ENCODE assay signal across 26 mouse cellular contexts in the genomic region with DNA sequence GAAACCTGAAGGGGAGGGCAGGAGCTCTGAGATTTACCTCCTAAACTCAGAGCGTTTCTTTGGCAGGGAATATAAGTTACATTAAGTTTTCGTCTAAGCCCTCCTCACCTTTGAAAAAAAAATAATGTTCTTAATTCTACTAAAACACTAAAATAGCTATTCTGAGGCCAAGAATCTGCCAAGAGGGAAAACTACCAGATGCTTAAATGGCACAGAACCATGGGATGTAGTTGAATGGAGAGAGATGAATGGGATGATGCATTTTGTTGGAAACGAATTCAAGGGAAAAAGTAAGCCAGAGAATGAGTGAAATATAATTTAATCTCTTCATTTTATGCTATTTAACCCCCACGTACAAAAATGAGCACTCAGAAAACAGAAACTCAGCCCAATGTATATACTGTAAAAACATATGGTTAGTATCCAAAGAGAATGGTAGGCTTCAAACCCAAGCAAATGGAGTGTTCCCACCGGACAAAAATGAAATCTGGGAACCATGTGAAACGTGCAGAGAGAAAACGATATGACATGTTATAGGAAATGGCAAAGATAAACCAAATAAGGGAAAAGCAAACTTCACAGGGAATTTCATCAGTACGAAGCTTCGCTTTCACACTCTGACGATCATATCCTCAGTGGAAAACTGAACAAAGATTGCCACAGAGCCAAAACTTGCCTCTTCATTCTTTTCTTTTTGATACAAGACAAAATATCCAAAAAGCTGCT.
DNase-seq lines count a peak whose midpoint lies in the region; ATAC-seq and TF ChIP-seq lines count a peak whose summit lies in the region.
"Had no signal": no experiment of that assay in that cellular context is flagged by ENCODE, and none has a peak within 500 bp of the region (broad histone marks: within the 10 kb centered on the region; RNA-seq: fewer than 3 reads in every experiment).

No protein-coding gene starts in this region.

- no peaks in the 10 kb centered on the region for H3K27me3 ChIP-seq in embryonic facial prominence, embryonic 14.5 days (replicated peaks; ENCODE audit: control insufficient read depth, insufficient read depth, low read length)
- H3K27me3 ChIP-seq in embryonic facial prominence, embryonic 10.5 days (replicated peaks; ENCODE audit: low read depth, poor library complexity, severe bottlenecking): no peaks in the 10 kb centered on the region
- no peaks in the 10 kb centered on the region for H3K27me3 ChIP-seq in kidney, embryonic 14.5 days (ENCODE audit: control insufficient read depth, insufficient read depth, low read length)
- no peaks in the 10 kb centered on the region for H3K27me3 ChIP-seq in lung, embryonic 14.5 days (ENCODE audit: insufficient read depth, low read length)
- no peaks in the 10 kb centered on the region for H3K27me3 ChIP-seq in intestine, embryonic 16.5 days (replicated peaks; ENCODE audit: control insufficient read depth, insufficient read depth, low read length)
- no peaks in the 10 kb centered on the region for H3K27me3 ChIP-seq in neural tube, embryonic 15.5 days (replicated peaks)
- H3K27me3 ChIP-seq: CH12.LX; embryonic facial prominence, embryonic 12.5 days; heart, embryonic 15.5 days; hindbrain, embryonic 12.5 days; liver, embryonic 15.5 days had no signal

- H3K4me3 ChIP-seq in embryonic facial prominence, embryonic 14.5 days (ENCODE audit: low read depth, low read length): no peak overlapping the region
- H3K4me3 ChIP-seq in embryonic facial prominence, embryonic 10.5 days: no peak overlapping the region
- no peak overlapping the region for H3K4me3 ChIP-seq in kidney, embryonic 14.5 days (ENCODE audit: low read length)
- H3K4me3 ChIP-seq in lung, embryonic 14.5 days (ENCODE audit: low read depth, low read length): no peak overlapping the region
- no peak overlapping the region for H3K4me3 ChIP-seq in intestine, embryonic 16.5 days (ENCODE audit: low read length)
- no peak overlapping the region for H3K4me3 ChIP-seq in neural tube, embryonic 15.5 days (replicated peaks)
- H3K4me3 ChIP-seq: embryonic facial prominence, embryonic 12.5 days; forebrain, embryonic 10.5 days; heart, embryonic 15.5 days; hindbrain, embryonic 12.5 days; liver, embryonic 15.5 days; midbrain, embryonic 10.5 days had no signal

- H3K9ac ChIP-seq in embryonic facial prominence, embryonic 14.5 days (ENCODE audit: low read depth, low read length): no peak overlapping the region
- H3K9ac ChIP-seq in kidney, embryonic 14.5 days (ENCODE audit: low read depth, low read length): no peak overlapping the region
- H3K9ac ChIP-seq in lung, embryonic 14.5 days: no peak overlapping the region
- no peak overlapping the region for H3K9ac ChIP-seq in intestine, embryonic 16.5 days (ENCODE audit: low read depth, low read length)
- H3K9ac ChIP-seq in neural tube, embryonic 15.5 days (replicated peaks): no peak overlapping the region
- H3K9ac ChIP-seq: embryonic facial prominence, embryonic 12.5 days; heart, embryonic 15.5 days; hindbrain, embryonic 12.5 days; liver, embryonic 15.5 days had no signal

- no peak for TF ChIP-seq CTCF in lung, embryonic 14.5 days (IDR thresholded peaks at IDR 0.05; ENCODE audit: low read depth)

- peak; percentile 79 for DNase-seq in embryonic facial prominence, embryonic 14.5 days (ENCODE audit: low spot score)
- DNase-seq in embryonic facial prominence, embryonic 10.5 days (ENCODE audit: low spot score): no peak
- DNase-seq in kidney, postnatal 25 days: no peak
- peak; percentile 71 for DNase-seq in lung, embryonic 14.5 days
- no peak for DNase-seq in lung, postnatal 10 days
- DNase-seq: adrenal gland, adult 8-10 months; cerebellum, adult 8-10 months; cerebellum, postnatal 36 days; gastrocnemius, postnatal 14 days; heart, postnatal 36 days; kidney, adult 8-10 months; layer of hippocampus, adult 9-11 months; right cerebral cortex, adult 18-20 months; spleen, adult 18-20 months had no signal

- no peaks in the 10 kb centered on the region for H3K4me1 ChIP-seq in embryonic facial prominence, embryonic 14.5 days (ENCODE audit: control insufficient read depth, insufficient read depth, low read length)
- no peaks in the 10 kb centered on the region for H3K4me1 ChIP-seq in embryonic facial prominence, embryonic 10.5 days
- no peaks in the 10 kb centered on the region for H3K4me1 ChIP-seq in kidney, embryonic 14.5 days (ENCODE audit: control insufficient read depth, insufficient read depth, low read length)
- H3K4me1 ChIP-seq in lung, embryonic 14.5 days (ENCODE audit: insufficient read depth): no peaks in the 10 kb centered on the region
- H3K4me1 ChIP-seq in intestine, embryonic 16.5 days (ENCODE audit: control insufficient read depth, insufficient read depth, low read length): no peaks in the 10 kb centered on the region
- no peaks in the 10 kb centered on the region for H3K4me1 ChIP-seq in neural tube, embryonic 15.5 days
- H3K4me1 ChIP-seq: embryonic facial prominence, embryonic 12.5 days; heart, embryonic 15.5 days; hindbrain, embryonic 12.5 days; liver, embryonic 15.5 days; midbrain, embryonic 10.5 days had no signal

- H3K27ac ChIP-seq in embryonic facial prominence, embryonic 14.5 days (replicated peaks; ENCODE audit: low read depth, low read length): no peak overlapping the region
- H3K27ac ChIP-seq in embryonic facial prominence, embryonic 10.5 days (replicated peaks): no peak overlapping the region
- H3K27ac ChIP-seq in kidney, embryonic 14.5 days (ENCODE audit: low read depth, low read length): no peak overlapping the region
- no peak overlapping the region for H3K27ac ChIP-seq in lung, embryonic 14.5 days (ENCODE audit: low read depth)
- no peak overlapping the region for H3K27ac ChIP-seq in intestine, embryonic 16.5 days (ENCODE audit: low read length)
- H3K27ac ChIP-seq in neural tube, embryonic 15.5 days (replicated peaks): no peak overlapping the region
- H3K27ac ChIP-seq: embryonic facial prominence, embryonic 12.5 days; forebrain, embryonic 10.5 days; heart, embryonic 15.5 days; hindbrain, embryonic 12.5 days; liver, embryonic 15.5 days; midbrain, embryonic 10.5 days had no signal

- peak; percentile 50; the same call in 1 of the 2 replicates for ATAC-seq in embryonic facial prominence, embryonic 14.5 days (ENCODE audit: low read depth)
- peak; percentile 64; the same call in 1 of the 2 replicates for ATAC-seq in kidney, embryonic 14.5 days (ENCODE audit: low FRiP score, low TSS enrichment)
- ATAC-seq in lung, embryonic 14.5 days (ENCODE audit: insufficient read depth): peak; percentile 65; the same call in 1 of the 2 replicates
- peak; percentile 74 for ATAC-seq in intestine, embryonic 16.5 days
- ATAC-seq in neural tube, embryonic 15.5 days (ENCODE audit: low FRiP score): no peak
- ATAC-seq: activated CD4-positive, CD25-positive, alpha-beta regulatory T cell, adult 4 months; midbrain, embryonic 16.5 days had no signal

- 52% methylated on average over 10 of the region's 10 CpGs for WGBS in embryonic facial prominence, embryonic 14.5 days
- 90% methylated on average over 10 of the region's 10 CpGs for WGBS in embryonic facial prominence, embryonic 10.5 days
- WGBS in kidney, embryonic 14.5 days: 63% methylated on average over 10 of the region's 10 CpGs
- 41% methylated on average over 10 of the region's 10 CpGs for WGBS in lung, embryonic 14.5 days
- WGBS in intestine, embryonic 16.5 days: 47% methylated on average over 10 of the region's 10 CpGs
- WGBS in neural tube, embryonic 15.5 days: 83% methylated on average over 10 of the region's 10 CpGs

- no peaks in the 10 kb centered on the region for H3K9me3 ChIP-seq in embryonic facial prominence, embryonic 14.5 days (ENCODE audit: control insufficient read depth, low read length)
- H3K9me3 ChIP-seq in embryonic facial prominence, embryonic 10.5 days: no peaks in the 10 kb centered on the region
- no peaks in the 10 kb centered on the region for H3K9me3 ChIP-seq in kidney, embryonic 14.5 days (ENCODE audit: control insufficient read depth, low read length)
- no peaks in the 10 kb centered on the region for H3K9me3 ChIP-seq in lung, embryonic 14.5 days (ENCODE audit: low read depth, low read length)
- no peaks in the 10 kb centered on the region for H3K9me3 ChIP-seq in intestine, embryonic 16.5 days (ENCODE audit: control insufficient read depth, low read length)
- no peaks in the 10 kb centered on the region for H3K9me3 ChIP-seq in neural tube, embryonic 15.5 days (replicated peaks)
- H3K9me3 ChIP-seq: embryonic facial prominence, embryonic 12.5 days; forebrain, embryonic 10.5 days; heart, embryonic 15.5 days; hindbrain, embryonic 12.5 days; liver, embryonic 15.5 days; midbrain, embryonic 10.5 days had no signal

- no peaks in the 10 kb centered on the region for H3K36me3 ChIP-seq in embryonic facial prominence, embryonic 14.5 days (ENCODE audit: control insufficient read depth, insufficient read depth, low read length)
- H3K36me3 ChIP-seq in embryonic facial prominence, embryonic 10.5 days (replicated peaks): no peaks in the 10 kb centered on the region
- H3K36me3 ChIP-seq in kidney, embryonic 14.5 days (ENCODE audit: control insufficient read depth, insufficient read depth, low read length): no peaks in the 10 kb centered on the region
- no peaks in the 10 kb centered on the region for H3K36me3 ChIP-seq in lung, embryonic 14.5 days (ENCODE audit: insufficient read depth)
- H3K36me3 ChIP-seq in intestine, embryonic 16.5 days (ENCODE audit: control insufficient read depth, insufficient read depth, low read length): no peaks in the 10 kb centered on the region
- H3K36me3 ChIP-seq in neural tube, embryonic 15.5 days: no peaks in the 10 kb centered on the region
- H3K36me3 ChIP-seq: embryonic facial prominence, embryonic 12.5 days; forebrain, embryonic 10.5 days; heart, embryonic 15.5 days; hindbrain, embryonic 12.5 days; liver, embryonic 15.5 days; midbrain, embryonic 10.5 days had no signal

- no peak overlapping the region for H3K4me2 ChIP-seq in embryonic facial prominence, embryonic 14.5 days (ENCODE audit: low read depth, low read length)
- H3K4me2 ChIP-seq in kidney, embryonic 14.5 days (replicated peaks; ENCODE audit: low read depth, low read length): no peak overlapping the region
- no peak overlapping the region for H3K4me2 ChIP-seq in lung, embryonic 14.5 days
- H3K4me2 ChIP-seq in intestine, embryonic 16.5 days (ENCODE audit: low read depth, low read length): no peak overlapping the region
- H3K4me2 ChIP-seq in neural tube, embryonic 15.5 days: no peak overlapping the region
- H3K4me2 ChIP-seq: embryonic facial prominence, embryonic 12.5 days; heart, embryonic 15.5 days; hindbrain, embryonic 12.5 days; liver, embryonic 15.5 days had no signal

Comparison
In these comparisons a context has a peak if more than half of its experiments do, and no peak if none do; other contexts are left out.
1. DNase-seq: peak in embryonic facial prominence, embryonic 14.5 days (single experiment) and lung, embryonic 14.5 days (single experiment); none in embryonic facial prominence, embryonic 10.5 days (single experiment), kidney, postnatal 25 days (0 of 2) and lung, postnatal 10 days (single experiment).